Mouse (Mus musculus) c-Kit-positive CD71-positive TER-119-positive erythroid progenitor cells, embryonic 14.5 days (primary cell): ENCODE data around the gene Cmpk2.
"Not testable (repeated sequence)": the region's sequence is repeated elsewhere in the genome, so short reads cannot be mapped to it uniquely, and the experiment has no call there.

ENCODE experiments used
- DNase-seq: peaks from one replicate; pipeline ENCODE4 v3.0.0-alpha.2; 2013; ENCODE audit warnings: low spot score

Gene Cmpk2

GRCm38 (mm10) chr12:26478196-26479004 is 9.4 kb downstream of the Cmpk2 start:
- DNase-seq: no peak

- DNase-seq: not testable (repeated sequence)
Measured at GRCm38 (mm10) chr12:26485738-26486580, 17.0 kb downstream of the Cmpk2 start.

- DNase-seq: no peak
Measured at GRCm38 (mm10) chr12:26487874-26488616, 19.0 kb downstream of the Cmpk2 start.

- no peak for DNase-seq
Measured at GRCm38 (mm10) chr12:26488617-26489274, 19.7 kb downstream of the Cmpk2 start.

- DNase-seq: no peak
Measured at GRCm38 (mm10) chr12:26489942-26490341, 20.9 kb downstream of the Cmpk2 start.

- DNase-seq: no peak
Measured at GRCm38 (mm10) chr12:26501042-26501441, 32.0 kb downstream of the Cmpk2 start.

- no peak for DNase-seq
Measured at GRCm38 (mm10) chr12:26510971-26511370, 42.0 kb downstream of the Cmpk2 start.

GRCm38 (mm10) chr12:26518206-26518605 is 49.2 kb downstream of the Cmpk2 start:
- no peak for DNase-seq

- DNase-seq: no peak
Measured at GRCm38 (mm10) chr12:26524943-26525697, 56.1 kb downstream of the Cmpk2 start.

- no peak for DNase-seq
Measured at GRCm38 (mm10) chr12:26525698-26526026, 56.7 kb downstream of the Cmpk2 start.
